Mouse (Mus musculus): ENCODE results near the gene Gm49378.

Gm49378 gene

DNA sequence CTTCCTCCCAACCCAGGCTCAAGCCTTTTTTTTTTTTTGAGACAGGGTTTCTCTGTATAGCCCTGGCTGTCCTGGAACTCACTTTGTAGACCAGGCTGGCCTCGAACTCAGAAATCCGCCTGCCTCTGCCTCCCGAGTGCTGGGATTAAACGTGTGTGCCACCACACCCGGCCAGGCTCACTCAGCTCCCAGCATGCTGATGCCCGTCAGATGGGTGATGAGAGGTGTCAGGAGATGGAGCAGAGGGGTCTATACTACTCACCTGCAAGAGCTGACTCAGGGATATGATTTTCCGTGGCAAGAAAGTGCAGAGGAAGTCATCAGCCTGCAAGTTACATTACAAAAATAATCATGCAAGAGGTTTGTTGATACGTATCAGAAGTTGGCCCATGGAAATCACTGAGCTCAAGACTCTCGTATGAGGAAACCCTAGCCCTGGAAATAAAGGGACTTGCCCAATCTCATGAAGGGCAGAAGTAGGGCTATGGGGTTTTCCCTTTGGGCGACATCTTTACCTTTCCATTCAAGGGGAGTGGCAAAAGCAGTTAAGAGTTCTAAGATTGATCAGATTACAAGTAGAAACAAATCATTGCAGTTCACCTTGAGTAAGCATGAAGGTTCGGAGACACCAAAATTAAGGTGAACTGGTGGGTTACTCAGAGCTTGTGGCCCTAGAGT lies 47.8 kb downstream of the Gm49378 start:
- DNase-seq (ENCODE audit: low spot score): peak; percentile 33

DNA sequence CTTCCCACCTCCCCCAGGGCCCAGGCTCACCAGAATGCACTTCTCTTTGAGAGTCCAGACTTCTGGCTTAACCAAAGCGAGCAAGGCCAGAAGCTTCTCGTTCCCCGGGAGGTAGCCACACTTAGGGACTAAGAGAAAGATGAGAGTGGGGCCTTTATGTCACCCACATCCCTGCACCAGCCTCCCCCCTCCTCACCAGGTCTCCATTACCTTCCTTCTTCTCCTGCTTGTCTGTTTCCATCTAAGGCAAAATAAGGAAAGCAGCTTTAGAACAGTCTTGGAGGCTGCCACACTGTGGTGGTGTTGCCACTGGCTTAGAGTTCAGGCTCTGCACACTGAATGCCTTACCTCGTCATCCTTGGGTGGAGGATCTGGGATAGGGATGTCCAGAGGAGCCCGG lies 48.4 kb downstream of the Gm49378 start:
- DNase-seq (ENCODE audit: low spot score): no peak

DNA sequence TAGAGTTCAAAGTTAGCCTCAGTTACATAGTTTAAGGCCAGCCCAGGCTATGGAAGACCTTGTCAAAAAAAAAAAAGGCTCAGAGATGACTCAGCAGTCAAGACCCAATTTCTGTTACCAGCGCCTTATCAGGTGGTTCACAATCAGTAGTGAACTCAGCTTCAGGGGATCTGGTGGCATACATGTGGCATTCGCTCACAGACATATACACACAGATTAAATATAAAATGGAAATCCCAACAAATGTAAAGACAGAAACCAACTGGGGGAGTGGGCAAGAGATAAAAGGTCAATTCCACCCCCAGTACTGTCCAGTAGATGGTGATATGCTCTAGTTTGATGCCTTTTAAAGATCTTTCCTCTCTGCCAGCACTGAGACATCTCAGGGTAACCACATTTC lies 51.5 kb downstream of the Gm49378 start:
- no peak for DNase-seq (ENCODE audit: low spot score)

DNA sequence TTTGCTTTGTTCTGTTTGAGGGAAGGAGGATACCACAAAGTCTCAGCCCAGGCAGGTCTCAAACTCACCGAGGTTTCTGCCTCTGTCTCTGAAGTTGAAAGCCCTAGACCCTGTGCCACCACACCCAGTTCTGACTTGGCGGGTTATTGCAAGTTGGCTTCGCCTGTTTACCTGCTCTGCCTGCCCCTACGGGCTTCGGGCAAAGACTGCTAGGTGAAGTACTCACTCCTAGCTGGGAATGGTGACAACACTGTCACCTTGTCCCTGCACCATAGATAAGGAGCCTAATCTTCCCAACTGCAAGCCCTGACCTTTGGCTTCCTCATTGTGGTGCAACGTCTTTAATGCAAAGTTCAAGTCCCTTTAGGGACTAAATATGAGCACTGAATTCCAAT lies 52.1 kb downstream of the Gm49378 start:
- no peak for DNase-seq (ENCODE audit: low spot score)

DNA sequence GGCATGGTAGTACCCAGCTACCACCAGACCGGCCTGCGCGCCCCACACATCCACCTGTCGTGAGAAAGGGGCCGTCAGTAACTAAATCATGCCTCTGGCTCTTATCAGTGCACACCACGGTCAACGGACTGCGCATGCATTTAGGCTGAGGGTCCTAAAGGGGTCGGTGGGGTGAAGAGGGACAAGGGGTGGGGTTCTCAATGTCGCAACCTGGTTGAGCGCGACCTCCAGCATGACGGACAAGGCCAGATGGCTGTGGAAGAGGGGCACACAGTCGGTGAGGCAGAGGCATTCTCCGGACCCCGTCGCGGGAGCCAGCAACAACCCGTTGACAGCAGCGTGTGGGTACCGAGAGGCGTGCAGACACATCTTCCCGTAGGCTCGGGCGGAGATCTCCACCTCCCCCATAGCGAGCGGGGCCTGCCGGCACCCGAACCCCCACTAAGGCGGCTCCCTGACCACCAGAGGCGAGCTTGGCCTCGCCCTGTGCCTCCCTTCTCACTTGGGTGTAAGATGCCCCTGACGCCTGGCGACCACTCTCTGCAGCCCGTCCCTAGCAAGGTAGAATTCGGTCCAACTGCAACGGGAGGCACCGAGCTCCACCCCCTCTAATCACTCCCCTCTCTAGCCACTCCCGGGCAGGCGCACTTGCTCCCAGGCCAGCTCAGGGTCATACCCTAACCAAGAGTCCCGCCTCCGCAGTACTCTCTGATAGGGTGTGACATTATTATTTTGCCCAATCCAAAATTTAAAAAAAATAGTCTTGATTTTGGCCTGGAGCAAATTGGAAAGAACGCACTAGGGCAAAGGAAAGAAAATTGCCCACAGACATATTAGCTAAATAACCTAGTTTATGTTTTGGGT lies 52.8 kb downstream of the Gm49378 start, which contains the start of gene Emc9:
TSS of gene Emc9 (minus strand) at position 601 of the 864 bp plus-strand sequence.
- DNase-seq (ENCODE audit: low spot score): peak; percentile 90

DNA sequence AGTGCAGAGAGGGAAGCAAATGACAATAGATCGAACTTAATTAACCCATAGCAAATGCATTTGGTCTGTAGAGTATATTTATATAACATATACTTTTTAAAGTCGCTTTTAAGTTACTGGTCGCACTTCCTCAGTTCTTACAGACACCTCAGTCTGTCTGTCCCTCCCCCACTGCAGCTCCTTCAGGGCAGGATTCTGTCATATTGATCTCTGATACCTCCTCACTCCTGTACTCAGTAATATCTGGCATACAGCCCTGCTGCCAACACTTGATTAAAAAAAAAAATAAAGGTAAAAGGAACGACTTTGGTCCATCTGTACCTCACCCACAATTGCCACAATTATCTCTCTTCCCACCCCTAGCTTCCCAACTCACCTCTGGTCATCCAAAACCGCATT lies 53.4 kb downstream of the Gm49378 start:
- DNase-seq (ENCODE audit: low spot score): no peak

DNA sequence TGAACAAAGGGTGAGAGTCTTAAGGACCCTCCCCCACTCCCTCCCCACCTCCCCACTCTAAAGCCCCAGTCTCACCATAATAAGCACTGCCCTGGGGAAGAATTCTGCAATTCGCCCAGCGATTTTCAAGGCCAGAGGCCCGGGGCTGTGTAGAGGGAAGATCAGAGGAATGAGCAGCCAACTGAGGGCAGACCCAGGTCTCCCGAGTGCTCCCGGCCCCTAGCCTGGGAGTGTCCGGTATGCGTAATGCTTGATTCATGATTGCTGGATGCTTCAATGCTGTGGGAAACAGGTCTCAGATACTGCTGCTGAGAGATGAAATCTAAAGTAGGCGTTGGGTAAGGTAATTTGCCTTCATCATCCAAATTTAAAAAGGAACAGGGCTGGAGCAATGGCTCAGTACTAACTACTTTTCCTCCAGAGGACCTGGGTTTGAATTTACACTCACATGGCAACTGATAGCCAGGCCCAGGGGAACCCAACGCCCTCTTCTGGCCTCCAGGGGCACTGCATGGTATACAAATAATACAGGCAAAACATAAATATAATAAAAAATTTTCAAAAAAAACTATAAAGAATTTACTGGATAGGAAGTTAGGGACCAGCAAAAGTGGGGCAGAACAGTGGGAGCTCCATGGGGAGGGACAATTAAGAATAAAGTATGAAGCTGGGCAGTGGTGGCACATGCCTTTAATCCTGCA lies 55.6 kb downstream of the Gm49378 start:
- no peak for DNase-seq (ENCODE audit: low spot score)

DNA sequence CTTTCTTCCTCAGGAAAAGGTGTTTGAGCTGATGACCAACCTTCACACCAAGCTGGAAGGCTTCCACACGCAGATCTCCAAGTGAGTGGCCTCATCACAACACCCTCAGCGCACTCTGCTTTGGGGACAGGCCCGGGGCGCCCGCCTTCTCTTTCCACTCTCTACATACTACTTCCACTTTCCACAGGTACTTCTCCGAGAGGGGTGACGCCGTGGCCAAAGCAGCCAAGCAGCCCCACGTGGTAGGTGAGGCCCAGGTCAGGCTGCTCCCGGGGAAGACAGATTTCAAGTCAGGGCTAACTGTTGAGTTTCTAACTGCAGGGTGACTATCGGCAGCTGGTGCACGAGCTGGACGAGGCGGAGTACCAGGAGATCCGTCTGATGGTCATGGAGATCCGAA lies 57.0 kb downstream of the Gm49378 start:
- DNase-seq (ENCODE audit: low spot score): no peak

DNA sequence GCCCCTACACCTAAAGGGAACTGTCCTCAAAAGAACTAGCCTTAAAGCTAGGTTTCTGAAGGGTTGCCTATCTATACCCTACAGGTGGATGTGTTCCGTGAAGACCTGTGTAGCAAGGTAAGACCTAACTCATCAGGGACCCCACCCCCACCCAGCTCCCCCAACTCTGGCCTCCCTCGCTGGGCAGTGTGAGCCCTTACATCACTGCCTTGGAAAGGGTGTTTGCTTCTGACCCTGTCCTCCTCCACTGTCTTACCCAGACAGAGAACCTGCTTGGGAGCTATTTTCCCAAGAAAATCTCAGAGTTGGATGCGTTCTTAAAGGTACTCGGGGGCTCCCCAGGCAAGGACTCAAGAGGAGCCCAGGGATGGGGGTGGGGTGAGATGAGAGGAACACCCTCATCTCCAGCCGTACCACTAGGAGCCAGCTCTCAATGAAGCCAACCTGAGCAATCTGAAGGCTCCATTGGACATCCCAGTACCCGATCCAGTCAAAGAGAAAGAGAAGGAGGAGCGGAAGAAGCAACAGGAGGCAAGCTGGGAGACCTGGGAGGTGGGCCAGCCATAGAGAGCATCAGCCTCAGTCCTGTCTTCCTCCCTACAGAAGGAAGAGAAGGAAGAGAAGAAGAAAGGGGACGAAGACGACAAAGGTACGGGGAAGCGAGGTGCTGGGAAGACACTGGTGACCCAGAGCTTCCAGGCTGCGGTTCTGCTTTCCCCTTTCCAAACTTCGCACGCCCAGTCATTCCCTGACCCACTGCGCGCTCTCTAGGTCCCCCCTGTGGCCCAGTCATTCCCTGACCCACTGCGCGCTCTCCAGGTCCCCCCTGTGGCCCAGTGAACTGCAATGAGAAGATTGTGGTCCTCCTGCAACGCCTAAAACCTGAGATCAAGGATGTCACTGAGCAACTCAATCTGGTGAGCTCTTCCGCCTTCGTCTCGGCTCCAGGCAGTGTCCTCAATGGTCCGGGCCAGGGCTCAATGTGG lies 57.9 kb downstream of the Gm49378 start:
- no peak for DNase-seq (ENCODE audit: low spot score)
